Mouse (Mus musculus): ENCODE measurements around the gene Ripor3.

DNA sequence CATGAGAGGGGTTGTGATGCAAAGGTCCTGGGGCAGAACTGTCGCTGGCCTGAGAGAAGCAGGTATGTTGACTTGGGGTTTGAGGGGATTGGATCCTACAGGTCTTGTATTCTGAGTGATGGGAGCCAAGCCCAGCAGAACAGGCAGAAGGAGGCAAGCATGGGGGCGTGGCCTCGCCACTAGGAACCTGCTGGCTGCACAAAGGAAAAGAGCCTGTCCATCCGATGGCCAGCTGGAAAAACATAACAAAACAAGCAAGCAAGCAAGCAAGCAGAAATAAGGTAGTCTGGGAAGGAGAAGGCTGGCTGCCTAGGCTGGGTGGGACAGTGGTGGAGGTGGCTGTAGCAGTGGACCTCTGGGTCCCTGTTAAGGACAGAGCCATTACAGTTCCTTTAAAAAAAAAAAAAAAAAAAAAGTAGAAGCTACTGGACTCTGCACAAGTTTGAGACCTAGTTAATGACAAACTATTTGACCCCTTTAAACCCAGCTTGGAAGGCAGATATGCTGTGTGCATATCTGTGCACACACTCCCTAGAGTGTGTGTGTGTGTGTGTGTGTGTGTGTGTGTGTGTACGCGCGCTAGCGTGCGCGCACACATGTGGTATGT lies 34.4 kb upstream of the Ripor3 start:
- TF ChIP-seq POLR2AphosphoS5 (IDR thresholded peaks at IDR 0.05; ENCODE audit: insufficient replicate concordance, low read depth, low read length): no peak
- no peak for TF ChIP-seq CTCF (IDR thresholded peaks at IDR 0.05; ENCODE audit: low read depth, low read length)
- TF ChIP-seq GATA1 (IDR thresholded peaks at IDR 0.05; ENCODE audit: borderline replicate concordance, low read length): no peak

Measured in G1E (cell line).